Mouse (Mus musculus): ENCODE measurements around the gene Arhgef7.

Gene Arhgef7

GRCm38 (mm10) chr8:11770001-11770400, 42.5 kb downstream of the Arhgef7 start:
- DNase-seq, result peak; percentile 30

GRCm38 (mm10) chr8:11770521-11771080, 43.1 kb downstream of the Arhgef7 start:
- no peak for DNase-seq

GRCm38 (mm10) chr8:11771608-11772007, 44.1 kb downstream of the Arhgef7 start:
- DNase-seq, result no peak

GRCm38 (mm10) chr8:11774195-11775076, 46.9 kb downstream of the Arhgef7 start:
- no peak for DNase-seq

GRCm38 (mm10) chr8:11775889-11776288, 48.4 kb downstream of the Arhgef7 start:
- DNase-seq, result no peak

- DNase-seq, result no peak
These were observed 49.1 kb downstream of the Arhgef7 start for GRCm38 (mm10) chr8:11776451-11777180.

GRCm38 (mm10) chr8:11777201-11777600, 49.7 kb downstream of the Arhgef7 start:
- DNase-seq, result no peak

GRCm38 (mm10) chr8:11778646-11779433, 51.3 kb downstream of the Arhgef7 start:
- DNase-seq, result no peak

GRCm38 (mm10) chr8:11779844-11780634, 52.5 kb downstream of the Arhgef7 start:
- DNase-seq, result no peak

- DNase-seq, result no peak
These were observed 53.1 kb downstream of the Arhgef7 start for GRCm38 (mm10) chr8:11780641-11781040.

GRCm38 (mm10) chr8:11782607-11783006, 55.1 kb downstream of the Arhgef7 start:
- no peak for DNase-seq

GRCm38 (mm10) chr8:11783861-11784594, 56.5 kb downstream of the Arhgef7 start:
- no peak for DNase-seq

- no peak for DNase-seq
These were observed 57.6 kb downstream of the Arhgef7 start for GRCm38 (mm10) chr8:11785121-11785520.

GRCm38 (mm10) chr8:11785539-11786046, 58.1 kb downstream of the Arhgef7 start:
- no peak for DNase-seq

- DNase-seq, result peak; percentile 53
These were observed 60.7 kb downstream of the Arhgef7 start for GRCm38 (mm10) chr8:11788252-11788651.

- no peak for DNase-seq
These were observed 61.6 kb downstream of the Arhgef7 start for GRCm38 (mm10) chr8:11789168-11789567.

GRCm38 (mm10) chr8:11794956-11795355, 67.4 kb downstream of the Arhgef7 start:
- peak; percentile 37 for DNase-seq

- no peak for DNase-seq
These were observed 69.6 kb downstream of the Arhgef7 start for GRCm38 (mm10) chr8:11797128-11797527.

GRCm38 (mm10) chr8:11797729-11798479, 70.4 kb downstream of the Arhgef7 start:
- peak; percentile 50 for DNase-seq

- no peak for DNase-seq
These were observed 71.0 kb downstream of the Arhgef7 start for GRCm38 (mm10) chr8:11798480-11798867.
